Mouse (Mus musculus): ENCODE results near the gene Pcdh11x. TPM values are rescaled to one million over a fixed set of nuclear protein-coding genes. Genes with fewer than 3 reads are reported as not detected.

The Pcdh11x gene
- polyA plus RNA-seq, 1 experiment from 2014 or later, result 49.9 TPM

Other genes starting within 250 kb of the Pcdh11x start
- gene H2afb3, start 22.8 kb downstream of the Pcdh11x start, polyA plus RNA-seq (2015; fragmentation: Nextera tagmentation; extraction: Ambion mirVana), result not detected in 2 replicates

All from hindbrain, embryonic 16.5 days (tissue).